Mouse (Mus musculus): ENCODE measurements around the gene Pex6.

Gene Pex6

GRCm38 (mm10) chr17:46710959-46711597 lies at the start of gene Pex6:
TSS of gene Pex6 (plus strand) at chr17:46711463.
- DNase-seq (ENCODE audit: low spot score in 2 of 2), result peak; percentile 83 to 90

DNA sequence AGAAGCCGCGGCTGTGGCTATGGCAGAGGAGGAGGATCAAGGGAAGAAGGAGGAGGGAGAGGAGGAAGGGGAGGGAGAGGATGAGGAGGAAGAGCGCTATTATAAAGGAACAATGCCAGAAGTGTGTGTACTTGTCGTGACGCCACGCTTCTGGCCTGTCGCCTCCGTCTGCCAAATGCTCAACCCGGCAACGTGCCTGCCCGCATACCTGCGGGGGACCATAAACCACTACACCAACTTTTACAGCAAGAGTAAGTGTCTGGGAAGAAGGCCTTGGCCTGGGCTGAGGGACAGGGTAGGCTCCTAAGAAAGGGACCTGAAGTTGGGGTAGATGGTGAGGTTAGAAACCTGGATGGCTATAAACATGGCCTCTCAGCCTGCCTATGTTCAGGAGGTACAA lies 49.3 kb upstream of the Pex6 start:
- no peak for DNase-seq (ENCODE audit: low spot score in 2 of 2)

DNA sequence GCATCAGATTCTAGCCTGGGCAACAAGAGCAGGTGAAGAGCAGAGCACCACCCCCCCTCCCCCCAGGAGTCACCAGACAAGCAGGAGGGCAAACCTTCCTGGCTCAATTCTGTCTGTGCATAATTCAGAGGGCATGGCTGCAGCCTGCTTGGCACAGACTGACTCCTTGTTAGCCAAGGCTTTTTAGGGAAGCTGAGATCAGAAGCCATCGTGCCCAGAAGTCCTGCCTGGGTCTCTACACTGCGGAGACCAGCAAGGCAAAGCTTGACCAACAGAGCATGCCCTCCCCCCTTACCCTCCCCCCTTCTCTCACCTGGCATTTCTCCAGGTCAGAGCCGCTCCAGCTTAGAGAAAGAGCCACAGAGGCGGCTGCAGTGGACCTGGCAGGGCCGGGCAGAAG lies 48.5 kb upstream of the Pex6 start:
- DNase-seq (ENCODE audit: low spot score in 2 of 2), result no peak

DNA sequence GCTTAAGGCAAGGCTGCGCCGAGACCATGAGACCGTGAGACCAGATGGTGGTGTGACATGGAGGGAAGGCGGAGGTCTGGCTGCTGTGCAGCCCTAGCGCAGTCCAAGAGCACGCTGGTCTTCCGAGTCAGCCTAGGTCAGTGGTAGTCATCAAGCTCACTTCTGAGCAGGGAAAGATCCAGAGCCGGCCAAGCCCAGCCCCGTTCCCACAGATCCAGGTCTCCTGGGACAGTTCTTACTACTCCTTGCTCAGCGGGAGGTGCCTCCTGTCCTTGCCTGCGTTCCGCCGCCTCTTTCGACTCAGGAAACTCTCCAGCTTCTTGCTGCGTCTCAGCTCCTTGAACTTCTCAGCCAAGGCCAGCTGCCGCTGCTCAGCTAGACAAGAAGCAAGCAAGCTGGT lies 43.6 kb upstream of the Pex6 start:
- DNase-seq (ENCODE audit: low spot score in 2 of 2), result no peak

- no peak for DNase-seq (ENCODE audit: low spot score in 2 of 2)
Measured at GRCm38 (mm10) chr17:46669911-46670310, 41.4 kb upstream of the Pex6 start.

GRCm38 (mm10) chr17:46673850-46674529 lies 37.3 kb upstream of the Pex6 start, which contains the start of gene Rrp36:
TSS of gene Rrp36 (minus strand) at chr17:46674352.
- DNase-seq (ENCODE audit: low spot score in 2 of 2), result peak; percentile 72 to 85

- no peak for DNase-seq (ENCODE audit: low spot score in 2 of 2)
Measured at GRCm38 (mm10) chr17:46674530-46675283, 36.6 kb upstream of the Pex6 start.

- no peak for DNase-seq (ENCODE audit: low spot score in 2 of 2)
Measured at GRCm38 (mm10) chr17:46678416-46678815, 32.8 kb upstream of the Pex6 start, which contains the start of gene Mea1. TSS of gene Mea1 (plus strand) at chr17:46678793.

GRCm38 (mm10) chr17:46678911-46679310 lies 32.4 kb upstream of the Pex6 start:
- DNase-seq (ENCODE audit: low spot score in 2 of 2), result no peak

GRCm38 (mm10) chr17:46679843-46680759 lies 31.2 kb upstream of the Pex6 start:
- DNase-seq (ENCODE audit: low spot score in 2 of 2), result peak in 1 of 2 experiments; percentile 59

GRCm38 (mm10) chr17:46680760-46681373 lies 30.4 kb upstream of the Pex6 start, which contains the start of gene Klhdc3:
TSS of gene Klhdc3 (minus strand) at chr17:46680914.
- peak; percentile 97 for DNase-seq (ENCODE audit: low spot score in 2 of 2)

DNA sequence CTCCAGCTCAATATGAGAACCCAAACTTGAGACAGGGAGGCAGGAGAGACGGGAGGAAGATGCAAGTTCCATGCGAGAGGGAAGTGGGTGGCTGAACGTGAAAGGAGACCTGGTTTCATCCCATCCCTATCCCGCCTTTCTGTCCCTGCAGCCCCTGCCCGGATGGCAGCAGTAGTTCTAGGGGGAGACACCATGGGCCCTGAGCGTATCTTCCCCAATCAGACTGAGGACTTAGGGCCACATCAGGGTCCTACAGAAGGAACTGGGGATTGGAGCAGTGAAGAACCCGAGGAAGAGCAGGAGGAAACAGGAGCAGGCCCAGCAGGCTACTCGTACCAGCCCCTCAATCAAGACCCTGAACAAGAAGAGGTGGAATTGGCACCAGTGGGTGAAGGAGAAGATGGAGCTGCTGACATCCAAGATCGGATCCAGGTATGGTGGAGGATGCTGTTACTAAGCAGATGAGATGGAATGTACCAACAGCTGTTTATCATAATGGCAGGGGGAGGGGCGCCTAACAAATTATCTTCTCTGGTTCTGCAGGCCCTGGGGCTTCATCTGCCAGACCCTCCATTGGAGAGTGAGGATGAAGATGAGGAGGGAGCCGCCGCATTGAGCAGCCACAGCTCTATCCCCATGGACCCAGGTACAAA lies 29.7 kb upstream of the Pex6 start:
- no peak for DNase-seq (ENCODE audit: low spot score in 2 of 2)

DNA sequence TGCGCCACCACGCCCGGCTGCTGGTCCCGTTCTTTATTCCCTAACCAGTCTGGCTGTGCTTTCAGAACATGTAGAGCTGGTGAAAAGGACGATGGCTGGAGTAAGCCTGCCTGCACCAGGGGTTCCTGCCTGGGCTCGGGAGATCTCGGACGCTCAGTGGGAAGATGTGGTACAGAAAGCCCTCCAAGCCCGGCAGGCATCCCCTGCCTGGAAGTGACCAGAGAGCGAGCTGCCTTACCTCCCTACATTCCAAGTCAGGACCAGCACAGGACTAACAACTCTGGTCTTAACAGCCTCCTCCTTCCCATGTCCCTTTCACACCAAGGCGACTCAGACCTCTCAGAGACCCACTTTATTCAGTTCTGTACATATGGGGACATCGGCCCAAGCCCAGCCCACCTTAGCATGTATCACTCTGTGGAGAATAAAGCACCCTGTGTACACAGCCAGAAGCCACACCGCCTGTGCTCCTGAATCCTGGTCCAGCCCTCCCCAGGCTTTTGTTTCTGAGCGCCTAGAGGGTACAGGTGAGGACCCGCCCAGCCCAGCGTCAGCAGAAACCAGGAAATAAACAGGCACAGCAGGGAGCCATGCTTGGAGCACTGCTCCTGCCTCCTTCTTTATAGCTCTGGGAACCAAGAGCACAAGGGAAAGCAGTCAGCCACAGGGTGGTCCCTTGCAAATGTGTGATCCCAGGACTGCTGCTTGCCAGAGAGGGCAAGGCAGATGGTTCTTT lies 28.4 kb upstream of the Pex6 start:
- no peak for DNase-seq (ENCODE audit: low spot score in 2 of 2)

DNA sequence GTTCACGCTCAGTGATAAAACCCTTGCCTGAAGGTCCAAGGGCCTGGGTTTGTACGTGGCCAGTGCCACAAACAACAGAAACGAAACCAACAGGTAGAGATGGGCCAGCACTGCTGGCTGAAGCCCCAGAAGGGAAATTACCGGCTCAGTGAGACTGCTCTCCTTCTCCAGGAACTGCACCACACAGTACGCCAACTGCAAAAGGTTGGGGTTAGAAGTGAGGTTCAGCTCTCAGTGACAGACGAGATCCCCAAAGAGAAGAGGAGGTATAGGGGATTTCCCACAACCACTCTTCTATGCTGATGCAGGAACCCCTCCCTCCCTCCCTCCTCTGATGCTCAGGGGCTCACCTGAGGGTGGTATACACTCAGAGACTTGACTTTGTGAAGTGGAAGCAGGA lies 25.4 kb upstream of the Pex6 start:
- no peak for DNase-seq (ENCODE audit: low spot score in 2 of 2)

DNA sequence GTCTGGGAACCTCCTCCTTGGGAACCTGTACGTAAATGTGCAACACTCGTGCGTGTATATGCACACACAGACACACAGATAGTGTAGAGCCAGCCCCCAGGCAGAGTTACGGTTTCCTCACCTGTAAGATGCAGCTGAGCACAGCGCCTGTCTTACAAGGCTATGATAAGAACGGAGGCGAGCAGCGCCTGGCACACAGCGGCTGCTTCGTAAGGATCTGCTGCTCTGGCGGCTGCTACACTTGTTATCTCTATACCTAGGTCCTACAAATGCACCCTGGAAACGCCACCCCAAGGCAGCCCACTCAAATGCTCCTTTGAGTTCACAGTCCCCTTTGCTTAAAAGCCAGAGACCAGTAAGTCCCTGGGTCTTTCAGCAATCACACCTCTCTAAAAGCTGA lies 20.6 kb upstream of the Pex6 start:
- DNase-seq (ENCODE audit: low spot score in 2 of 2), result no peak

DNA sequence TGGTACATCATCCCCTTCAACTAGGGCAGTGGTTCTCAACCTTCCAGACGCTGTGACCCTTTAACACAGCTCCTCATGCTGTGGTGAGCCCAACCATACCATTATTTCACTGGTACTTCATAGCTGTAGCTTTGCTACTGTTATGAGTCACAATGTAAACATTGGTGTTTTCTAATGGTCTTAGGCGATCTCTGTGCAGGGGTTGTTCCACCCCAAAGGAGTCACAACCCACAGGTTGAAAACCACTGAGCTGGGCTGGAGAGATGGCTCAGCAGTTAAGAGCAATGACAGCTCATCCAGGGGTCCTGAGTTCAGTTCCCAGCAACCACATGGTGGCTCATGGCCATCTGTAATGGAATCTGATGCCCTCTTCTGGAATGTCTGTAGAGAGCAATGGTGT lies 19.9 kb upstream of the Pex6 start:
- DNase-seq (ENCODE audit: low spot score in 2 of 2), result no peak

- DNase-seq (ENCODE audit: low spot score in 2 of 2), result no peak
Measured at GRCm38 (mm10) chr17:46694517-46695063, 16.7 kb upstream of the Pex6 start.

GRCm38 (mm10) chr17:46698515-46698914 lies 12.7 kb upstream of the Pex6 start:
- DNase-seq (ENCODE audit: low spot score in 2 of 2), result no peak

DNA sequence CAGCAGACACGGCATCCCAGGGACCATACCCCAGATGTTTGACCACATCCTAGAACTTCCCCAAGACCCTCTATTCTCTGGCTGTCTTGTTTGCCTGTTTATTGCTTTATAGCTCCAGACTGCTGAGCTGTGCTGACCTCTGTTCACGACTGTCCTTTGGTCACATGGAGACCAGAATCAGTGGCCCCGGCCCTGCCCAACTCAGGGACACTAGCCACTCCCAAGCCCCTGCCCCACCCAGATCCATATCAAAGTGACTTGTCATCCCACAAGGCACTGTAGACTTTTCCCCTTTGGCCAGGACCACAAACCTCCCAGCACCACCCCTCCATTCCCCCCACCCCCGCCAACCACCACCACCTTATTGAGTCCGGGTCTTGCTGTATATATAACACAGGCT lies 12.0 kb upstream of the Pex6 start:
- DNase-seq (ENCODE audit: low spot score in 2 of 2), result no peak

GRCm38 (mm10) chr17:46699912-46700311 lies 11.4 kb upstream of the Pex6 start:
- no peak for DNase-seq (ENCODE audit: low spot score in 2 of 2)
